Mouse (Mus musculus) macrophage (primary cell): ENCODE results near the gene Best2. TPM values are rescaled to one million over a fixed set of nuclear protein-coding genes. Genes with fewer than 3 reads are reported as not detected.

Experiments used
- H3K27ac ChIP-seq: fragments of 350-480 bp; formaldehyde crosslinking; 2 replicates; pipeline ENCODE4 v1.9.0; 2021
- H3K36me3 ChIP-seq: fragments of 350-480 bp; formaldehyde crosslinking; 2 replicates; pipeline ENCODE4 v1.9.0; 2021; ENCODE audit errors: inconsistent target
- H3K4me3 ChIP-seq: fragments of 350-480 bp; formaldehyde crosslinking; 2 replicates; pipeline ENCODE4 v1.9.0; 2021; ENCODE audit errors: inconsistent target
- H3K79me2 ChIP-seq: fragments of 350-480 bp; formaldehyde crosslinking; 2 replicates; pipeline ENCODE4 v1.9.0; 2021; ENCODE audit errors: inconsistent target
- WGBS: methylation state at CpG from one replicate; pipeline ENCODE4 v1.1.7; 2026; ENCODE audit warnings: inconsistent platforms; ENCODE audit not compliant: missing documents; 5-methylcytosine and 5-hydroxymethylcytosine counted together
- polyA plus RNA-seq: library from polyadenylated mRNA; stranded (reverse); fragments of 250-400 nt; gene quantifications from 3 replicates; pipeline ENCODE4 v1.2.4, GENCODE M21; 2018; ENCODE audit warnings: inconsistent platforms

Best2 gene
- polyA plus RNA-seq, 1 experiment from 2014 or later: not detected

- H3K4me3 ChIP-seq: no peak overlapping the region
- peaks cover 34% of the 10 kb centered on the region for H3K36me3 ChIP-seq
- WGBS: 83% methylated on average over 4 of the region's 4 CpGs
- peaks cover 68% of the 10 kb centered on the region for H3K79me2 ChIP-seq
- H3K27ac ChIP-seq: no peak overlapping the region
Measured at GRCm38 (mm10) chr8:85032622-85033311, 18.4 kb upstream of the Best2 start.

- no peak overlapping the region for H3K4me3 ChIP-seq
- H3K79me2 ChIP-seq: peaks cover 76% of the 10 kb centered on the region
- H3K27ac ChIP-seq: no peak overlapping the region
- peaks cover 34% of the 10 kb centered on the region for H3K36me3 ChIP-seq
- WGBS: 93% methylated on average over 14 of the region's 14 CpGs
Measured at GRCm38 (mm10) chr8:85029271-85029670, 14.9 kb upstream of the Best2 start.

GRCm38 (mm10) chr8:85027922-85028321, 13.6 kb upstream of the Best2 start:
- Histone ChIP-seq H3K79me2 (peaks cover 80% of the 10 kb centered on the region), H3K36me3 (peaks cover 39% of the 10 kb centered on the region), H3K4me3 (peak overlapping the region; percentile 97), H3K27ac (no peak overlapping the region)
- WGBS: 31% methylated on average over 2 of the region's 2 CpGs

GRCm38 (mm10) chr8:85027516-85027855, 13.2 kb upstream of the Best2 start:
- H3K36me3 ChIP-seq: peaks cover 37% of the 10 kb centered on the region
- H3K27ac ChIP-seq: peak overlapping the region; percentile 69
- 1% methylated on average over 9 of the region's 13 CpGs for WGBS
- peak overlapping the region; percentile 97 for H3K4me3 ChIP-seq
- peaks cover 80% of the 10 kb centered on the region for H3K79me2 ChIP-seq

GRCm38 (mm10) chr8:85026670-85027515, 12.6 kb upstream of the Best2 start, which contains the start of gene Trir:
Gene Trir, plus strand, starts transcription at chr8:85026823.
- H3K36me3 ChIP-seq: peaks cover 37% of the 10 kb centered on the region
- H3K79me2 ChIP-seq: peaks cover 80% of the 10 kb centered on the region
- peak within 1 kb of the TSS; percentile 99 for H3K4me3 ChIP-seq
- H3K27ac ChIP-seq: peak within 1 kb of the TSS; percentile 98
- WGBS: under 1% methylated on average over 63 of the region's 75 CpGs

- 2% methylated on average over 29 of the region's 30 CpGs for WGBS
- Histone ChIP-seq H3K36me3 (peaks cover 40% of the 10 kb centered on the region), H3K27ac (peak within 1 kb of the TSS; percentile 98), H3K4me3 (peak within 1 kb of the TSS; percentile 99), H3K79me2 (peaks cover 80% of the 10 kb centered on the region)
Measured at GRCm38 (mm10) chr8:85025098-85025932, 11.0 kb upstream of the Best2 start, which contains the start of gene Asna1. Gene Asna1, minus strand, starts transcription at chr8:85025281.

GRCm38 (mm10) chr8:85023846-85024245, 9.5 kb upstream of the Best2 start:
- Histone ChIP-seq H3K4me3 (peak overlapping the region; percentile 99; the same call in 1 of the 2 replicates), H3K36me3 (peaks cover 46% of the 10 kb centered on the region), H3K27ac (peak overlapping the region; percentile 98; the same call in 1 of the 2 replicates), H3K79me2 (peaks cover 68% of the 10 kb centered on the region)
- 95% methylated on average over 3 of the region's 3 CpGs for WGBS

GRCm38 (mm10) chr8:85021514-85022055, 7.3 kb upstream of the Best2 start:
- Histone ChIP-seq H3K27ac (no peak overlapping the region), H3K4me3 (no peak overlapping the region), H3K36me3 (peaks cover 61% of the 10 kb centered on the region), H3K79me2 (peaks cover 50% of the 10 kb centered on the region)
- WGBS: 86% methylated on average over 3 of the region's 3 CpGs

- 87% methylated on average over 5 of the region's 5 CpGs for WGBS
- Histone ChIP-seq H3K36me3 (peaks cover 49% of the 10 kb centered on the region), H3K79me2 (peaks cover 21% of the 10 kb centered on the region)
Measured at GRCm38 (mm10) chr8:85017209-85017608, 2.9 kb upstream of the Best2 start.

GRCm38 (mm10) chr8:85016724-85017123, 2.4 kb upstream of the Best2 start:
- Histone ChIP-seq H3K4me3 (no peak overlapping the region), H3K27ac (no peak overlapping the region), H3K36me3 (peaks cover 44% of the 10 kb centered on the region), H3K79me2 (peaks cover 16% of the 10 kb centered on the region)
- WGBS: 87% methylated on average over 10 of the region's 10 CpGs

More at GRCm38 (mm10) chr8:85017209-85017608, 2.9 kb upstream of the Best2 start:
- H3K4me3 ChIP-seq: no peak overlapping the region
- H3K27ac ChIP-seq: no peak overlapping the region

- 9% methylated on average over 25 of the region's 26 CpGs for WGBS
- Histone ChIP-seq H3K79me2 (no peaks in the 10 kb centered on the region), H3K36me3 (peaks cover 10% of the 10 kb centered on the region), H3K4me3 (no peak overlapping the region), H3K27ac (no peak overlapping the region)
Measured at GRCm38 (mm10) chr8:85013230-85013840, 996 bp downstream of the Best2 start.

- H3K36me3 ChIP-seq: no peaks in the 10 kb centered on the region
- no peak overlapping the region for H3K4me3 ChIP-seq
- WGBS: 15% methylated on average over 28 of the region's 28 CpGs
- H3K79me2 ChIP-seq: no peaks in the 10 kb centered on the region
- H3K27ac ChIP-seq: no peak overlapping the region
Measured at GRCm38 (mm10) chr8:85011242-85011641, 3.1 kb downstream of the Best2 start.

- H3K4me3 ChIP-seq: no peak overlapping the region
- 34% methylated on average over 25 of the region's 25 CpGs for WGBS
- no peaks in the 10 kb centered on the region for H3K79me2 ChIP-seq
- no peak overlapping the region for H3K27ac ChIP-seq
- no peaks in the 10 kb centered on the region; the same call in 1 of the 2 replicates for H3K36me3 ChIP-seq
Measured at GRCm38 (mm10) chr8:85007686-85008085, 6.6 kb downstream of the Best2 start.
